In the genomic region with DNA sequence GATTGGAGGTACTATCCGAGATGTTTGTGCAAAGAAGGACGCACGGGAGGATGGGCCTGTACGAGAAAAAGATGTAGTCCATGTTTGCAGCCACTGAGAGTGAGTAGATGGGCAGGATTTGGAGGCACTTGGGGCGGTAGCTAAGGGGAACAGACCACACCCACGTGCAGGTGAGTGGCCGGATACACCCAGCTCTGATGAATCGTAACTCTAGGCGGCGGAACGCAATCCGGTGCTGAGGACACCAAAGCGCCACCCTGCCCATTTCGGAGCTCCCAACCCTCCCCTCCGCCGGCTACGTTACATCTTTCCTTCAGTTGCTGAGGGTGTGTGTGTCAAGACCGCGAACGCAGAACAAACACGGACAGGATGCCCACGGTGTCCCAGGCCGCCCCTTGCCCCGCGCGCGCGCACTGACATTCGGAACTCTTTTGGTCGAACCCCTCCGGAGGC, we compare ENCODE assay signal across 7 mouse cellular contexts. TPM values are rescaled to one million over a fixed set of nuclear protein-coding genes. Genes with fewer than 3 reads are reported as not detected.
A peak's percentile ranks its signal among the peaks of the same experiment; 100 is the strongest.
DNase-seq lines count a peak whose midpoint lies in the region; ATAC-seq and TF ChIP-seq lines count a peak whose summit lies in the region.

No protein-coding gene starts in this region.

- 1% methylated on average over 31 of the region's 31 CpGs for WGBS in bone marrow, adult 2 months
- WGBS in liver, embryonic 14.5 days (ENCODE audit: insufficient replicate concordance) = 3% methylated on average over 30 of the region's 31 CpGs
- WGBS in neural tube, embryonic 11.5 days = 2% methylated on average over 31 of the region's 31 CpGs

- ATAC-seq in granulocyte monocyte progenitor cell, adult 5-6 weeks (replicated peaks; ENCODE audit: poor library complexity, severe bottlenecking) = peak; percentile 18
- no peak for ATAC-seq in liver, embryonic 14.5 days (ENCODE audit: insufficient read depth)
- no peak for ATAC-seq in neural tube, embryonic 11.5 days (ENCODE audit: insufficient read depth, low FRiP score, low TSS enrichment)

- peak overlapping the region; percentile 8 for H3K4me3 ChIP-seq in bone marrow, adult 2 months (replicated peaks; ENCODE audit: control insufficient read depth, low read depth, low read length)
- H3K4me3 ChIP-seq in liver, embryonic 14.5 days (ENCODE audit: insufficient read depth in 1 of 2, low read depth in 2 of 2, low read length in 2 of 2) = peak overlapping the region; percentile 12 to 36; a peak in 3 of 4 replicates
- H3K4me3 ChIP-seq in neural tube, embryonic 11.5 days (ENCODE audit: low read depth, low read length) = peak overlapping the region; percentile 50

- no peak for TF ChIP-seq CTCF in bone marrow, adult 2 months (IDR thresholded peaks at IDR 0.05; ENCODE audit: control insufficient read depth, insufficient read depth, low read length)
- no peak for TF ChIP-seq CTCF in liver, embryonic 14.5 days (IDR thresholded peaks at IDR 0.05; ENCODE audit: low read depth)

- H3K4me2 ChIP-seq in liver, embryonic 14.5 days (ENCODE audit: low read depth) = peak overlapping the region; percentile 57
- H3K4me2 ChIP-seq in neural tube, embryonic 11.5 days (ENCODE audit: low read depth) = peak overlapping the region; percentile 99

- no peak overlapping the region for H3K9ac ChIP-seq in liver, embryonic 14.5 days (replicated peaks)
- H3K9ac ChIP-seq in neural tube, embryonic 11.5 days (ENCODE audit: low read length) = peak overlapping the region; percentile 32

- no peaks in the 10 kb centered on the region for H3K9me3 ChIP-seq in liver, embryonic 14.5 days (ENCODE audit: control insufficient read depth, low read length)
- no peaks in the 10 kb centered on the region for H3K9me3 ChIP-seq in neural tube, embryonic 11.5 days (ENCODE audit: control insufficient read depth, low read length)

- H3K4me1 ChIP-seq in bone marrow, adult 2 months (ENCODE audit: control insufficient read depth, insufficient read depth, low read length) = no peaks in the 10 kb centered on the region
- 0 out of 4 replicates have a peak, but pooled peaks cover 0 to 2% of the 10 kb centered on the region in 2 experiments for H3K4me1 ChIP-seq in liver, embryonic 14.5 days (replicated peaks; ENCODE audit: control insufficient read depth in 2 of 2, insufficient read depth in 2 of 2, low read length in 1 of 2)
- peaks cover 7% of the 10 kb centered on the region for H3K4me1 ChIP-seq in neural tube, embryonic 11.5 days (ENCODE audit: control insufficient read depth, insufficient read depth, low read length)

- H3K36me3 ChIP-seq in liver, embryonic 14.5 days (replicated peaks; ENCODE audit: control insufficient read depth, insufficient read depth, low read depth) = no peaks in the 10 kb centered on the region
- no peaks in the 10 kb centered on the region for H3K36me3 ChIP-seq in neural tube, embryonic 11.5 days (ENCODE audit: control insufficient read depth, insufficient read depth, low read length)

- no peak overlapping the region for H3K27ac ChIP-seq in bone marrow, adult 2 months (ENCODE audit: control insufficient read depth, insufficient read depth, low read depth, low read length, poor library complexity)
- no peak overlapping the region for H3K27ac ChIP-seq in liver, embryonic 14.5 days
- H3K27ac ChIP-seq in neural tube, embryonic 11.5 days (ENCODE audit: low read depth, low read length) = no peak overlapping the region

- no peak for TF ChIP-seq EP300 in liver, embryonic 14.5 days (IDR thresholded peaks at IDR 0.05; ENCODE audit: low read depth)

- peak; percentile 24 to 33 for DNase-seq in lung, adult 18-20 months
- DNase-seq in lung, postnatal 4 days = no peak
- no peak for DNase-seq in liver, embryonic 14.5 days (ENCODE audit: low read depth in 3 of 3, low spot score in 3 of 3)
- DNase-seq in neural tube, embryonic 11.5 days (ENCODE audit: low spot score) = no peak
- no peak for DNase-seq in adipocyte (ENCODE audit: low spot score)

- TF ChIP-seq POLR2A in bone marrow, adult 2 months (IDR thresholded peaks at IDR 0.05; ENCODE audit: borderline replicate concordance, control insufficient read depth, low read depth, low read length) = no peak

- H3K27me3 ChIP-seq in liver, embryonic 14.5 days (ENCODE audit: control insufficient read depth, insufficient read depth, low read length) = peaks cover 40% of the 10 kb centered on the region
- H3K27me3 ChIP-seq in neural tube, embryonic 11.5 days (ENCODE audit: control insufficient read depth, insufficient read depth, low read length) = peaks cover 35% of the 10 kb centered on the region

RNA-seq across cellular contexts. Expression of gene Slc4a11, which starts 0.6 kb away (rescaled TPM):
- 0.54 and 2.5 TPM in 2 replicates for polyA plus RNA-seq in bone marrow, adult 2 months (2011; ENCODE audit: insufficient read depth, insufficient read length, low replicate concordance, missing spikeins)
- 0.32 and 5.7 TPM in 2 replicates for total RNA-seq in granulocyte monocyte progenitor cell, adult 5-6 weeks (2014; fragmentation: Nextera tagmentation)
- total RNA-seq in granulocyte monocyte progenitor cell, adult 5-6 weeks (2017) = 0.52 TPM in 1 of 2 replicates, not detected in the other
- 0.09 and 0.12 TPM in 2 replicates for polyA plus RNA-seq in liver, embryonic 14.5 days (2012; rRNA removed)
- 0.14 TPM in 1 of 2 replicates, not detected in the other for polyA plus RNA-seq in liver, embryonic 14.5 days (2014; fragmentation: Nextera tagmentation; extraction: Ambion mirVana)
- 0.32 and 0.52 TPM in 2 replicates for polyA plus RNA-seq in neural tube, embryonic 11.5 days (2014; fragmentation: Nextera tagmentation; extraction: Ambion mirVana)

RNA-seq across cellular contexts. Expression of gene Itpa, which starts 29.3 kb away (rescaled TPM):
- 34.3 and 42.3 TPM in 2 replicates for polyA plus RNA-seq in bone marrow, adult 2 months (2011; ENCODE audit: insufficient read depth, insufficient read length, low replicate concordance, missing spikeins)
- 80.5 and 90.4 TPM in 2 replicates for total RNA-seq in granulocyte monocyte progenitor cell, adult 5-6 weeks (2014; fragmentation: Nextera tagmentation)
- 64.1 and 76.7 TPM in 2 replicates for total RNA-seq in granulocyte monocyte progenitor cell, adult 5-6 weeks (2017)
- polyA plus RNA-seq in liver, embryonic 14.5 days (2012; rRNA removed) = 35.0 and 35.7 TPM in 2 replicates
- 50.6 and 51.4 TPM in 2 replicates for polyA plus RNA-seq in liver, embryonic 14.5 days (2014; fragmentation: Nextera tagmentation; extraction: Ambion mirVana)
- 143 and 144 TPM in 2 replicates for polyA plus RNA-seq in neural tube, embryonic 11.5 days (2014; fragmentation: Nextera tagmentation; extraction: Ambion mirVana)

RNA-seq across cellular contexts. Expression of gene Ddrgk1, which starts 32.3 kb away (rescaled TPM):
- 133 and 165 TPM in 2 replicates for polyA plus RNA-seq in bone marrow, adult 2 months (2011; ENCODE audit: insufficient read depth, insufficient read length, low replicate concordance, missing spikeins)
- 50.3 and 111 TPM in 2 replicates for total RNA-seq in granulocyte monocyte progenitor cell, adult 5-6 weeks (2014; fragmentation: Nextera tagmentation)
- 84.5 and 86.3 TPM in 2 replicates for total RNA-seq in granulocyte monocyte progenitor cell, adult 5-6 weeks (2017)
- 12.8 and 27.9 TPM in 2 replicates for polyA plus RNA-seq in liver, embryonic 14.5 days (2012; rRNA removed)
- polyA plus RNA-seq in liver, embryonic 14.5 days (2014; fragmentation: Nextera tagmentation; extraction: Ambion mirVana) = 34.6 and 35.4 TPM in 2 replicates
- 44.5 and 44.8 TPM in 2 replicates for polyA plus RNA-seq in neural tube, embryonic 11.5 days (2014; fragmentation: Nextera tagmentation; extraction: Ambion mirVana)

RNA-seq across cellular contexts. Expression of gene Lzts3, which starts 54.1 kb away (rescaled TPM):
- 0.72 and 2.6 TPM in 2 replicates for polyA plus RNA-seq in bone marrow, adult 2 months (2011; ENCODE audit: insufficient read depth, insufficient read length, low replicate concordance, missing spikeins)
- 1.2 TPM in 1 of 2 replicates, not detected in the other for total RNA-seq in granulocyte monocyte progenitor cell, adult 5-6 weeks (2014; fragmentation: Nextera tagmentation)
- 0.13 and 0.57 TPM in 2 replicates for total RNA-seq in granulocyte monocyte progenitor cell, adult 5-6 weeks (2017)
- 2.1 and 2.7 TPM in 2 replicates for polyA plus RNA-seq in liver, embryonic 14.5 days (2012; rRNA removed)
- 0.27 and 0.42 TPM in 2 replicates for polyA plus RNA-seq in liver, embryonic 14.5 days (2014; fragmentation: Nextera tagmentation; extraction: Ambion mirVana)
- 0.84 and 1.1 TPM in 2 replicates for polyA plus RNA-seq in neural tube, embryonic 11.5 days (2014; fragmentation: Nextera tagmentation; extraction: Ambion mirVana)

Comparison
In these comparisons a context has a peak if more than half of its experiments do, and no peak if none do; other contexts are left out.
1. DNase-seq: peak in lung, adult 18-20 months (2 of 2); none in lung, postnatal 4 days (0 of 2), liver, embryonic 14.5 days (0 of 3), neural tube, embryonic 11.5 days (single experiment) and adipocyte (single experiment).
2. Peak in every context shown above with its lines, with median percentiles within 50 percentile points of each other: H3K4me3 ChIP-seq.